Mouse (Mus musculus): ENCODE measurements around the gene Icam4. TPM values are rescaled to one million over a fixed set of nuclear protein-coding genes. Genes with fewer than 3 reads are reported as not detected.
A peak's percentile ranks its signal among the peaks of the same experiment; 100 is the strongest.
"Not testable (repeated sequence)": the region's sequence is repeated elsewhere in the genome, so short reads cannot be mapped to it uniquely, and the experiment has no call there.

The Icam4 gene
- total RNA-seq, 2 experiments from 2014 or later = 20.6 to 39.2 TPM

- ATAC-seq (replicated peaks; ENCODE audit: low FRiP score, poor library complexity, severe bottlenecking) = peak; percentile 6
Observed at GRCm38 (mm10) chr9:21031251-21031895, 2.2 kb downstream of the Icam4 start.

GRCm38 (mm10) chr9:21031896-21032351 lies 2.8 kb downstream of the Icam4 start, which contains the start of gene Icam5:
TSS of gene Icam5 (plus strand) at chr9:21032073.
- ATAC-seq (replicated peaks; ENCODE audit: low FRiP score, poor library complexity, severe bottlenecking) = no peak

- ATAC-seq (replicated peaks; ENCODE audit: low FRiP score, poor library complexity, severe bottlenecking) = no peak
Observed at GRCm38 (mm10) chr9:21032491-21032890, 3.3 kb downstream of the Icam4 start.

GRCm38 (mm10) chr9:21033136-21033535 lies 4.0 kb downstream of the Icam4 start:
- ATAC-seq (replicated peaks; ENCODE audit: low FRiP score, poor library complexity, severe bottlenecking) = peak; percentile 44

- no peak for ATAC-seq (replicated peaks; ENCODE audit: low FRiP score, poor library complexity, severe bottlenecking)
Observed at GRCm38 (mm10) chr9:21034481-21035085, 5.4 kb downstream of the Icam4 start.

GRCm38 (mm10) chr9:21035586-21035985 lies 6.4 kb downstream of the Icam4 start:
- ATAC-seq (replicated peaks; ENCODE audit: low FRiP score, poor library complexity, severe bottlenecking) = no peak

GRCm38 (mm10) chr9:21036161-21036560 lies 7.0 kb downstream of the Icam4 start:
- no peak for ATAC-seq (replicated peaks; ENCODE audit: low FRiP score, poor library complexity, severe bottlenecking)

GRCm38 (mm10) chr9:21036666-21037065 lies 7.5 kb downstream of the Icam4 start:
- ATAC-seq (replicated peaks; ENCODE audit: low FRiP score, poor library complexity, severe bottlenecking) = no peak

- no peak for ATAC-seq (replicated peaks; ENCODE audit: low FRiP score, poor library complexity, severe bottlenecking)
Observed at GRCm38 (mm10) chr9:21037481-21037891, 8.3 kb downstream of the Icam4 start.

GRCm38 (mm10) chr9:21039779-21040178 lies 10.6 kb downstream of the Icam4 start:
- peak; percentile 87 for ATAC-seq (replicated peaks; ENCODE audit: low FRiP score, poor library complexity, severe bottlenecking)

GRCm38 (mm10) chr9:21041308-21041707 lies 12.1 kb downstream of the Icam4 start:
- ATAC-seq (replicated peaks; ENCODE audit: low FRiP score, poor library complexity, severe bottlenecking) = no peak

GRCm38 (mm10) chr9:21043563-21043962 lies 14.4 kb downstream of the Icam4 start:
- ATAC-seq (replicated peaks; ENCODE audit: low FRiP score, poor library complexity, severe bottlenecking) = no peak

- ATAC-seq (replicated peaks; ENCODE audit: low FRiP score, poor library complexity, severe bottlenecking) = not testable (repeated sequence)
Observed at GRCm38 (mm10) chr9:21044785-21045184, 15.6 kb downstream of the Icam4 start.

GRCm38 (mm10) chr9:21045235-21045634 lies 16.1 kb downstream of the Icam4 start:
- no peak for ATAC-seq (replicated peaks; ENCODE audit: low FRiP score, poor library complexity, severe bottlenecking)

- peak; percentile 52 for ATAC-seq (replicated peaks; ENCODE audit: low FRiP score, poor library complexity, severe bottlenecking)
Observed at GRCm38 (mm10) chr9:21051578-21051977, 22.4 kb downstream of the Icam4 start.

- ATAC-seq (replicated peaks; ENCODE audit: low FRiP score, poor library complexity, severe bottlenecking) = no peak
Observed at GRCm38 (mm10) chr9:21062928-21063327, 33.8 kb downstream of the Icam4 start.

GRCm38 (mm10) chr9:21067006-21067684 lies 38.0 kb downstream of the Icam4 start, which contains the start of gene Zglp1:
TSS of gene Zglp1 (minus strand) at chr9:21067093.
- no peak for ATAC-seq (replicated peaks; ENCODE audit: low FRiP score, poor library complexity, severe bottlenecking)

GRCm38 (mm10) chr9:21072641-21073040 lies 43.5 kb downstream of the Icam4 start:
- peak; percentile 4; the same call in 1 of the 2 replicates for ATAC-seq (replicated peaks; ENCODE audit: low FRiP score, poor library complexity, severe bottlenecking)

GRCm38 (mm10) chr9:21073044-21073840 lies 44.1 kb downstream of the Icam4 start, which contains the start of the genes Gm49373 and Fdx1l:
TSS of gene Gm49373 (minus strand) at chr9:21073096.
TSS of gene Fdx1l (minus strand) at chr9:21073614.
- ATAC-seq (replicated peaks; ENCODE audit: low FRiP score, poor library complexity, severe bottlenecking) = peak; percentile 93

- no peak for ATAC-seq (replicated peaks; ENCODE audit: low FRiP score, poor library complexity, severe bottlenecking)
Observed at GRCm38 (mm10) chr9:21074173-21074572, 45.0 kb downstream of the Icam4 start.

Data from erythroblast, adult 5-6 weeks (primary cell).